In the genomic region with DNA sequence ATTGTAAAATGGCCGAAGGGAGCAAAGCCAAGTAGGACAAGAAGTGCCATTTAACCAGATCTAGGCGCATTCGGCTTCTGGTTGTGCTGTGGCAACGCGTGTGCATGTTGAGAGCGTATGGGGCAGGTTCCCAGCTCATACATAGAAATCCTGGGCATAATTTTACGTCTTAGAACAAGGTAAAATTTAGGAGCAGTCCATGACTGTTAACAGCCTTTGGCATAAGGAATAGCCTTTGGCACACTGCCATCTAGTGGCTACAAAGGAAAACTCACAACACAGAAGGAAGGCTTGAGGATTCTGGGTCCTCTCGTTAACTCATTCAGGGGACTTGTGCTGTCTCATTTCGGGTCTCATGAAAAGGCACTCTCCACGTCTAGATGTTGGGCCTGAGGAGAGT, we compare ENCODE assay signal across 8 mouse cellular contexts. TPM values are rescaled to one million over a fixed set of nuclear protein-coding genes. Genes with fewer than 3 reads are reported as not detected.
DNase-seq lines count a peak whose midpoint lies in the region; ATAC-seq and TF ChIP-seq lines count a peak whose summit lies in the region.

No protein-coding gene starts in this region.

- TF ChIP-seq CTCF in kidney, postnatal 0 days (IDR thresholded peaks at IDR 0.05; ENCODE audit: low read depth), result peak; percentile 89
- peak; percentile 86 for TF ChIP-seq CTCF in lung, embryonic 14.5 days (IDR thresholded peaks at IDR 0.05; ENCODE audit: low read depth)

- no peaks in the 10 kb centered on the region for H3K36me3 ChIP-seq in embryonic facial prominence, embryonic 11.5 days (replicated peaks; ENCODE audit: control insufficient read depth, insufficient read depth, low read depth, low read length)
- H3K36me3 ChIP-seq in embryonic facial prominence, embryonic 10.5 days (replicated peaks), result no peaks in the 10 kb centered on the region
- H3K36me3 ChIP-seq in ES-E14 (ENCODE audit: control insufficient read depth, insufficient read depth, low read length, poor library complexity, severe bottlenecking), result no peaks in the 10 kb centered on the region
- H3K36me3 ChIP-seq in kidney, postnatal 0 days (ENCODE audit: insufficient read depth, low read length), result no peaks in the 10 kb centered on the region
- H3K36me3 ChIP-seq in lung, embryonic 14.5 days (ENCODE audit: insufficient read depth), result no peaks in the 10 kb centered on the region

- no peak for ATAC-seq in embryonic facial prominence, embryonic 11.5 days (replicated peaks; ENCODE audit: insufficient number of reproducible peaks, low FRiP score, low TSS enrichment, low read depth)
- no peak; the same call in 1 of the 2 replicates for ATAC-seq in kidney, postnatal 0 days (replicated peaks; ENCODE audit: low FRiP score, low read depth)
- peak; percentile 68 for ATAC-seq in lung, embryonic 14.5 days (ENCODE audit: insufficient read depth)

- H3K4me2 ChIP-seq in embryonic facial prominence, embryonic 11.5 days (ENCODE audit: low read depth, low read length), result no peak overlapping the region
- H3K4me2 ChIP-seq in kidney, postnatal 0 days (ENCODE audit: low read length), result no peak overlapping the region
- no peak overlapping the region for H3K4me2 ChIP-seq in lung, embryonic 14.5 days

- DNase-seq in embryonic facial prominence, embryonic 11.5 days (ENCODE audit: low spot score), result peak; percentile 76
- no peak for DNase-seq in embryonic facial prominence, embryonic 10.5 days (ENCODE audit: low spot score)
- DNase-seq in ES-E14 (ENCODE audit: low read depth, low spot score), result no peak
- peak; percentile 39 for DNase-seq in cerebellum, adult 8-10 months
- peak; percentile 19 to 84 for DNase-seq in frontal cortex, adult 2 months (ENCODE audit: extremely low spot score in 1 of 2, low spot score in 1 of 2)
- peak; percentile 84 for DNase-seq in kidney, postnatal 0 days (ENCODE audit: low spot score)
- peak; percentile 88 for DNase-seq in lung, embryonic 14.5 days
- peak; percentile 56 for DNase-seq in retina, postnatal 7 days (ENCODE audit: low read depth, low spot score)

- H3K4me1 ChIP-seq in embryonic facial prominence, embryonic 11.5 days (ENCODE audit: control insufficient read depth, insufficient read depth, low read length), result no peaks in the 10 kb centered on the region
- no peaks in the 10 kb centered on the region for H3K4me1 ChIP-seq in embryonic facial prominence, embryonic 10.5 days
- no peaks in the 10 kb centered on the region for H3K4me1 ChIP-seq in ES-E14 (ENCODE audit: control insufficient read depth in 2 of 2, insufficient read depth in 2 of 2, low read length in 2 of 2, poor library complexity in 1 of 2)
- H3K4me1 ChIP-seq in kidney, postnatal 0 days (replicated peaks; ENCODE audit: insufficient read depth, low read length), result no peaks in the 10 kb centered on the region
- H3K4me1 ChIP-seq in lung, embryonic 14.5 days (ENCODE audit: insufficient read depth), result no peaks in the 10 kb centered on the region

- WGBS in embryonic facial prominence, embryonic 11.5 days, result 19% methylated on average over 10 of the region's 10 CpGs
- 21% methylated on average over 10 of the region's 10 CpGs for whole genome bisulfite sequencing in embryonic facial prominence, embryonic 10.5 days
- WGBS in kidney, postnatal 0 days, result 20% methylated on average over 10 of the region's 10 CpGs
- 13% methylated on average over 10 of the region's 10 CpGs for WGBS in lung, embryonic 14.5 days

- no peaks in the 10 kb centered on the region for H3K27me3 ChIP-seq in embryonic facial prominence, embryonic 11.5 days (ENCODE audit: control insufficient read depth, insufficient read depth, low read length)
- H3K27me3 ChIP-seq in embryonic facial prominence, embryonic 10.5 days (replicated peaks; ENCODE audit: low read depth, poor library complexity, severe bottlenecking), result peaks cover 27% of the 10 kb centered on the region
- no peaks in the 10 kb centered on the region for H3K27me3 ChIP-seq in kidney, postnatal 0 days (ENCODE audit: insufficient read depth, low read length)
- peaks cover 7% of the 10 kb centered on the region for H3K27me3 ChIP-seq in lung, embryonic 14.5 days (ENCODE audit: insufficient read depth, low read length)

- H3K27ac ChIP-seq in embryonic facial prominence, embryonic 11.5 days (replicated peaks; ENCODE audit: low read depth, low read length), result no peak overlapping the region
- H3K27ac ChIP-seq in embryonic facial prominence, embryonic 10.5 days (replicated peaks), result no peak overlapping the region
- no peak overlapping the region for H3K27ac ChIP-seq in ES-E14 (ENCODE audit: insufficient read depth, low read depth, low read length, poor library complexity, severe bottlenecking)
- H3K27ac ChIP-seq in kidney, postnatal 0 days, result no peak overlapping the region
- no peak overlapping the region for H3K27ac ChIP-seq in lung, embryonic 14.5 days (ENCODE audit: low read depth)

- H3K9ac ChIP-seq in embryonic facial prominence, embryonic 11.5 days (replicated peaks; ENCODE audit: low read length), result no peak overlapping the region
- H3K9ac ChIP-seq in ES-E14 (ENCODE audit: insufficient read depth, low read depth, low read length, poor library complexity, severe bottlenecking), result no peak overlapping the region
- H3K9ac ChIP-seq in kidney, postnatal 0 days (ENCODE audit: low read depth, low read length), result no peak overlapping the region
- H3K9ac ChIP-seq in lung, embryonic 14.5 days, result no peak overlapping the region

- in situ Hi-C loops in ES-E14 (cut with MboI; ENCODE audit: low sequenced_read_pairs in 2 of 2, unreplicated experiment in 2 of 2), result no loop called here

- no peak overlapping the region for H3K4me3 ChIP-seq in embryonic facial prominence, embryonic 11.5 days (ENCODE audit: low read depth, low read length)
- no peak overlapping the region for H3K4me3 ChIP-seq in embryonic facial prominence, embryonic 10.5 days
- no peak overlapping the region for H3K4me3 ChIP-seq in ES-E14 (ENCODE audit: insufficient read depth in 1 of 2, low read depth in 1 of 2, low read length in 2 of 2, poor library complexity in 1 of 2, severe bottlenecking in 1 of 2)
- no peak overlapping the region for H3K4me3 ChIP-seq in kidney, postnatal 0 days (replicated peaks; ENCODE audit: low read depth, low read length)
- no peak overlapping the region for H3K4me3 ChIP-seq in lung, embryonic 14.5 days (ENCODE audit: low read depth, low read length)

- no peaks in the 10 kb centered on the region for H3K9me3 ChIP-seq in embryonic facial prominence, embryonic 11.5 days (replicated peaks; ENCODE audit: control insufficient read depth, low read length)
- H3K9me3 ChIP-seq in embryonic facial prominence, embryonic 10.5 days, result no peaks in the 10 kb centered on the region
- H3K9me3 ChIP-seq in ES-E14 (ENCODE audit: control insufficient read depth, insufficient read depth, low read depth, low read length), result no peaks in the 10 kb centered on the region
- no peaks in the 10 kb centered on the region for H3K9me3 ChIP-seq in kidney, postnatal 0 days (replicated peaks; ENCODE audit: low read length)
- no peaks in the 10 kb centered on the region for H3K9me3 ChIP-seq in lung, embryonic 14.5 days (ENCODE audit: low read depth, low read length)

TF ChIP-seq in ES-E14, 5 proteins besides CTCF, POLR2A, EP300 and RAD21:
- TF ChIP-seq ZNF384 (IDR thresholded peaks at IDR 0.05; ENCODE audit: low read depth, low read length), result no peak
- peak; percentile 79; the same call in 1 of the 2 replicates for TF ChIP-seq ZC3H11A (IDR thresholded peaks at IDR 0.05; ENCODE audit: borderline replicate concordance, low read depth, low read length)
TF ChIP-seq in ES-E14: peak in this region for 1.

RNA-seq across cellular contexts. Expression of gene Topaz1, which starts 17.6 kb away (rescaled TPM):
- polyA plus RNA-seq in embryonic facial prominence, embryonic 11.5 days (2014; fragmentation: Nextera tagmentation; extraction: Ambion mirVana), result not detected in 2 replicates
- polyA plus RNA-seq in embryonic facial prominence, embryonic 10.5 days (2016; fragmentation: Nextera tagmentation; extraction: Ambion mirVana), result not detected in 2 replicates
- 0.48 and 0.49 TPM in 2 replicates for total RNA-seq in ES-E14 (2012; rRNA removed)
- polyA plus RNA-seq in frontal cortex, adult 2 months (2012; rRNA removed), result not detected in 2 replicates
- not detected in 2 replicates for polyA plus RNA-seq in kidney, postnatal 0 days (2015; fragmentation: Nextera tagmentation; extraction: Ambion mirVana)
- polyA plus RNA-seq in lung, embryonic 14.5 days (2014; fragmentation: Nextera tagmentation; extraction: Ambion mirVana), result 0.09 TPM in 1 of 2 replicates, not detected in the other

Comparison
In these comparisons a context has a peak if more than half of its experiments do, and no peak if none do; other contexts are left out.
1. DNase-seq: peak in embryonic facial prominence, embryonic 11.5 days (single experiment), cerebellum, adult 8-10 months (single experiment), frontal cortex, adult 2 months (2 of 2), kidney, postnatal 0 days (single experiment), lung, embryonic 14.5 days (single experiment) and retina, postnatal 7 days (single experiment); none in embryonic facial prominence, embryonic 10.5 days (single experiment) and ES-E14 (single experiment).